Mouse (Mus musculus) spleen, adult 2 months (tissue): ENCODE measurements around the gene Gmeb1. TPM values are rescaled to one million over a fixed set of nuclear protein-coding genes. Genes with fewer than 3 reads are reported as not detected.
"Not testable (repeated sequence)": the region's sequence is repeated elsewhere in the genome, so short reads cannot be mapped to it uniquely, and the experiment has no call there.

Experiments
- DNase-seq, 2 experiments: peaks; one replicate each; pipeline versions ENCODE4 v3.0.0 to v3.0.0-alpha.2; 2012 to 2021; ENCODE audit warnings: low spot score in 2 of 2, low read depth in 1 of 2
- H3K27ac ChIP-seq: fragments of 200-500 bp; 2 replicates; pipeline ENCODE4 v1.5.1; 2012; ENCODE audit warnings: low read length, inconsistent platforms; ENCODE audit not compliant: insufficient read depth
- H3K27me3 ChIP-seq: fragments of 200-500 bp; 2 replicates; pipeline ENCODE4 v1.6.1; 2012; ENCODE audit warnings: mild to moderate bottlenecking, moderate library complexity, low read length, inconsistent platforms; ENCODE audit not compliant: control insufficient read depth, insufficient read depth
- H3K36me3 ChIP-seq: fragments of 200-500 bp; 2 replicates; pipeline ENCODE4 v1.6.1; 2012; ENCODE audit warnings: mild to moderate bottlenecking, low read length, inconsistent platforms; ENCODE audit not compliant: control insufficient read depth, insufficient read depth
- H3K4me1 ChIP-seq: fragments of 200-500 bp; 2 replicates; pipeline ENCODE4 v1.6.1; 2011; ENCODE audit warnings: inconsistent platforms; ENCODE audit not compliant: control insufficient read depth, insufficient read depth, insufficient read length
- H3K4me3 ChIP-seq: fragments of 200-500 bp; 2 replicates; pipeline ENCODE4 v1.5.1; 2011; ENCODE audit warnings: mild to moderate bottlenecking, inconsistent platforms; ENCODE audit not compliant: insufficient read depth, insufficient read length; ENCODE audit errors: extremely low read depth
- CTCF ChIP-seq: fragments of 200-500 bp; IDR thresholded peaks from 2 replicates; pipeline ENCODE4 v1.5.1; 2011; ENCODE audit warnings: mild to moderate bottlenecking, inconsistent platforms; ENCODE audit not compliant: insufficient read depth, insufficient read length, insufficient replicate concordance; ENCODE audit errors: extremely low read depth
- POLR2A ChIP-seq: fragments of 200-500 bp; IDR thresholded peaks from 2 replicates; pipeline ENCODE4 v1.6.1; 2011; ENCODE audit warnings: low read depth, low read length, inconsistent platforms
- WGBS: fragments of 180-500 bp; shearing (Covaris S2); methylation state at CpG from one replicate; pipeline ENCODE4 v1.1.7; 2018; 5-methylcytosine and 5-hydroxymethylcytosine counted together
- polyA plus RNA-seq: library from polyadenylated mRNA; depleted of rRNA; stranded (reverse); fragments of >200 nt; gene quantifications from 2 replicates; pipeline ENCODE4 v1.2.3, GENCODE M21; 2012

Gene Gmeb1
- polyA plus RNA-seq, 1 experiment = 12.0 TPM

GRCm38 (mm10) chr4:132241208-132241607, 20.2 kb downstream of the Gmeb1 start:
- Histone ChIP-seq H3K27ac (no peak overlapping the region), H3K27me3 (no peaks in the 10 kb centered on the region), H3K36me3 (peaks cover 18% of the 10 kb centered on the region), H3K4me1 (no peaks in the 10 kb centered on the region), H3K4me3 (no peak overlapping the region)
- TF ChIP-seq POLR2A (no peak), CTCF (no peak)
- WGBS = 83% methylated on average over 3 of the region's 3 CpGs
- DNase-seq = no peak

- Histone ChIP-seq H3K4me1 (no peaks in the 10 kb centered on the region), H3K4me3 (no peak overlapping the region), H3K36me3 (peaks cover 19% of the 10 kb centered on the region), H3K27ac (no peak overlapping the region), H3K27me3 (no peaks in the 10 kb centered on the region)
- TF ChIP-seq POLR2A (no peak), CTCF (no peak)
- DNase-seq = no peak
- 71% methylated on average over 3 of the region's 3 CpGs for WGBS
These were observed 21.0 kb downstream of the Gmeb1 start for GRCm38 (mm10) chr4:132240367-132240766.

- Histone ChIP-seq H3K36me3 (peaks cover 22% of the 10 kb centered on the region), H3K27me3 (no peaks in the 10 kb centered on the region), H3K4me1 (no peaks in the 10 kb centered on the region), H3K4me3 (no peak overlapping the region), H3K27ac (no peak overlapping the region)
- WGBS = 87% methylated on average over 4 of the region's 4 CpGs
- no peak for TF ChIP-seq CTCF
- TF ChIP-seq POLR2A = no peak
- DNase-seq = no peak
These were observed 23.0 kb downstream of the Gmeb1 start for GRCm38 (mm10) chr4:132238356-132238755.

- no peak for TF ChIP-seq POLR2A
- TF ChIP-seq CTCF = no peak
- Histone ChIP-seq H3K4me1 (no peaks in the 10 kb centered on the region), H3K4me3 (no peak overlapping the region), H3K27me3 (no peaks in the 10 kb centered on the region), H3K27ac (no peak overlapping the region), H3K36me3 (peaks cover 26% of the 10 kb centered on the region)
- WGBS = 75% methylated on average over 8 of the region's 8 CpGs
- no peak for DNase-seq
These were observed 26.7 kb downstream of the Gmeb1 start for GRCm38 (mm10) chr4:132234710-132235109.

GRCm38 (mm10) chr4:132230422-132230821, 31.0 kb downstream of the Gmeb1 start:
- 94% methylated on average over 5 of the region's 5 CpGs for WGBS
- TF ChIP-seq POLR2A (no peak), CTCF (no peak)
- no peaks in the 10 kb centered on the region for H3K4me1 ChIP-seq
- no peak overlapping the region for H3K27ac ChIP-seq
- H3K4me3 ChIP-seq = no peak overlapping the region
- no peak for DNase-seq
- H3K36me3 ChIP-seq = peaks cover 35% of the 10 kb centered on the region
- H3K27me3 ChIP-seq = no peaks in the 10 kb centered on the region

GRCm38 (mm10) chr4:132222001-132222400, 39.4 kb downstream of the Gmeb1 start:
- H3K4me3 ChIP-seq, H3K4me1 ChIP-seq, DNase-seq, H3K27me3 ChIP-seq, H3K27ac ChIP-seq: not testable (repeated sequence)
- peaks cover 16% of the 10 kb centered on the region for H3K36me3 ChIP-seq
- WGBS = 91% methylated on average over 5 of the region's 5 CpGs

DNA sequence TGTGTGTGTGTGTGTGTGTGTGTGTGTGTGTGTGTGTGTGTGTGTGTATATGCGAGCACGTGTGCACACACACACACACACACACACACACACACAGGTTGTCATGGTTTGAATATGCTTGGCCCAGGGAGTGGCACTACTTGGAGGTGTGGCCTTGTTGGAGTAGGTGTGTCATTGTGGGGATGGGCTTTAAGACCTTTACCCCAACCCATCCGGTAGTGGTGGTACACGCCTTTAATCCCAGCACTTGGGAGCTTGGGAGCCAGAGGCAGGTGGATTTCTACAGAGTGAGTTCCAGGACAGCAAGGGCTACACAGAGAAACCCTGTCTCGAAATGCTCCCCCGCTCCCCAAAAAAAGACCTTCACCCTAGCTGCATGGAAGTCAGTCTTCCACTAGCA, 43.0 kb downstream of the Gmeb1 start:
- not testable (repeated sequence) for H3K4me1 ChIP-seq, H3K27ac ChIP-seq, DNase-seq, H3K27me3 ChIP-seq, H3K36me3 ChIP-seq, H3K4me3 ChIP-seq
- WGBS = 84% methylated on average over 6 of the region's 6 CpGs

DNA sequence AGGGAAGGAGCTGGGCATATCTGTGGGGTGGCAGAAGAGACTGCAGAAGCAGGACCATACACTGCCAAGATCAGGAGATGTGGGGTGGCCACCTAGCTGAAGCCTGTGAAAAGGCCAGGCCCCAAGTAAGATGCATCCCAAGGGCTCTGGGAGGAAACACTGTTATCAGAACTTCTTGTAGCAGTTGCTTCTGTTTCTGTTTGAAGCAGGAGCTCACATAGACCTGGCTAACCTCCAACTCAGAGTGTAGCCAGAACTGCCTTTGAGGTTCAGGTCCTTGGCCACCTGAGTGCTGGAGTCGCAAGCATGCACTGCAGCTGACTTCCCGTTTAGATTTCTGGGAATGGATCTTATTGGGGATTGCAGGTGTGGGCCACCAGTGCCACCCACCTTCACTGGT, 43.6 kb downstream of the Gmeb1 start:
- no peak for DNase-seq
- 0 out of 2 replicates have a peak, but pooled peaks cover 2% of the 10 kb centered on the region for H3K4me1 ChIP-seq

More for the DNA sequence above, 43.6 kb downstream of the Gmeb1 start:
- WGBS = 36% methylated on average over 2 of the region's 2 CpGs
- no peak for TF ChIP-seq CTCF
- no peak overlapping the region for H3K4me3 ChIP-seq
- H3K27me3 ChIP-seq = no peaks in the 10 kb centered on the region
- no peaks in the 10 kb centered on the region for H3K36me3 ChIP-seq
- H3K27ac ChIP-seq = no peak overlapping the region
